Mouse (Mus musculus): ENCODE data around the gene Ube2c. TPM values are rescaled to one million over a fixed set of nuclear protein-coding genes. Genes with fewer than 3 reads are reported as not detected.
A peak's percentile ranks its signal among the peaks of the same experiment; 100 is the strongest.

The Ube2c gene
- polyA plus RNA-seq, 1 experiment from 2014 or later, result 104 TPM

GRCm38 (mm10) chr2:164779481-164780086, 9.9 kb downstream of the Ube2c start, which contains the start of gene Tnnc2:
Tnnc2 (minus strand) TSS chr2:164779967.
- H3K36me3 ChIP-seq (ENCODE audit: control insufficient read depth, insufficient read depth, low read length), result no peaks in the 10 kb centered on the region
- TF ChIP-seq CTCF (IDR thresholded peaks at IDR 0.05; ENCODE audit: low read depth) (no peak), EP300 (optimal IDR thresholded peaks at IDR 0.05) (no peak)
- H3K27ac ChIP-seq (replicated peaks), result no peak within 1 kb of the TSS
- DNase-seq (ENCODE audit: low spot score) (no peak), ATAC-seq (ENCODE audit: low FRiP score, low TSS enrichment) (no peak)
- H3K9me3 ChIP-seq (ENCODE audit: control insufficient read depth, low read length), result no peaks in the 10 kb centered on the region
- H3K4me3 ChIP-seq (ENCODE audit: low read depth, low read length), result no peak within 1 kb of the TSS
- H3K9ac ChIP-seq (ENCODE audit: low read length), result no peak within 1 kb of the TSS
- H3K4me1 ChIP-seq (replicated peaks; ENCODE audit: control insufficient read depth, insufficient read depth), result no peaks in the 10 kb centered on the region
- 63% methylated on average over 8 of the region's 8 CpGs for WGBS
- H3K27me3 ChIP-seq (ENCODE audit: control insufficient read depth, insufficient read depth, low read length), result no peaks in the 10 kb centered on the region
- no peak within 1 kb of the TSS for H3K4me2 ChIP-seq (replicated peaks; ENCODE audit: low read depth)

GRCm38 (mm10) chr2:164781876-164782275, 12.2 kb downstream of the Ube2c start:
- Histone ChIP-seq H3K27ac (replicated peaks) (no peak overlapping the region), H3K27me3 (ENCODE audit: control insufficient read depth, insufficient read depth, low read length) (no peaks in the 10 kb centered on the region), H3K4me1 (replicated peaks; ENCODE audit: control insufficient read depth, insufficient read depth) (0 out of 2 replicates have a peak, but pooled peaks cover 3% of the 10 kb centered on the region), H3K36me3 (ENCODE audit: control insufficient read depth, insufficient read depth, low read length) (no peaks in the 10 kb centered on the region), H3K4me2 (replicated peaks; ENCODE audit: low read depth) (no peak overlapping the region), H3K9me3 (ENCODE audit: control insufficient read depth, low read length) (no peaks in the 10 kb centered on the region), H3K9ac (ENCODE audit: low read length) (no peak overlapping the region), H3K4me3 (ENCODE audit: low read depth, low read length) (no peak overlapping the region)
- 68% methylated on average over 4 of the region's 4 CpGs for WGBS
- ATAC-seq (ENCODE audit: low FRiP score, low TSS enrichment) (no peak), DNase-seq (ENCODE audit: low spot score) (no peak)
- TF ChIP-seq EP300 (optimal IDR thresholded peaks at IDR 0.05), result no peak
- no peak for TF ChIP-seq CTCF (IDR thresholded peaks at IDR 0.05; ENCODE audit: low read depth)

- H3K4me3 ChIP-seq (ENCODE audit: low read depth, low read length), result no peak overlapping the region
- peak; percentile 55 for TF ChIP-seq CTCF (IDR thresholded peaks at IDR 0.05; ENCODE audit: low read depth)
- no peak for TF ChIP-seq EP300 (optimal IDR thresholded peaks at IDR 0.05)
- ATAC-seq (ENCODE audit: low FRiP score, low TSS enrichment), result no peak
- no peak overlapping the region for H3K4me2 ChIP-seq (replicated peaks; ENCODE audit: low read depth)
- no peak overlapping the region for H3K27ac ChIP-seq (replicated peaks)
- H3K4me1 ChIP-seq (replicated peaks; ENCODE audit: control insufficient read depth, insufficient read depth), result 0 out of 2 replicates have a peak, but pooled peaks cover 3% of the 10 kb centered on the region
- no peaks in the 10 kb centered on the region for H3K9me3 ChIP-seq (ENCODE audit: control insufficient read depth, low read length)
- H3K9ac ChIP-seq (ENCODE audit: low read length), result no peak overlapping the region
- H3K36me3 ChIP-seq (ENCODE audit: control insufficient read depth, insufficient read depth, low read length), result no peaks in the 10 kb centered on the region
- WGBS, result 71% methylated on average over 7 of the region's 7 CpGs
- no peaks in the 10 kb centered on the region for H3K27me3 ChIP-seq (ENCODE audit: control insufficient read depth, insufficient read depth, low read length)
- no peak for DNase-seq (ENCODE audit: low spot score)
Observed at GRCm38 (mm10) chr2:164783926-164784581, 14.4 kb downstream of the Ube2c start.

- Histone ChIP-seq H3K27me3 (ENCODE audit: control insufficient read depth, insufficient read depth, low read length) (no peaks in the 10 kb centered on the region), H3K9ac (ENCODE audit: low read length) (peak overlapping the region; percentile 79; the same call in 1 of the 2 replicates), H3K9me3 (ENCODE audit: control insufficient read depth, low read length) (no peaks in the 10 kb centered on the region), H3K36me3 (ENCODE audit: control insufficient read depth, insufficient read depth, low read length) (no peaks in the 10 kb centered on the region; the same call in 1 of the 2 replicates), H3K4me2 (replicated peaks; ENCODE audit: low read depth) (peak overlapping the region; percentile 90), H3K27ac (replicated peaks) (peak overlapping the region; percentile 95), H3K4me1 (replicated peaks; ENCODE audit: control insufficient read depth, insufficient read depth) (0 out of 2 replicates have a peak, but pooled peaks cover 3% of the 10 kb centered on the region), H3K4me3 (ENCODE audit: low read depth, low read length) (peak overlapping the region; percentile 74)
- WGBS, result 6% methylated on average over 7 of the region's 7 CpGs
- ATAC-seq (ENCODE audit: low FRiP score, low TSS enrichment) (no peak), DNase-seq (ENCODE audit: low spot score) (no peak)
- TF ChIP-seq EP300 (optimal IDR thresholded peaks at IDR 0.05) (no peak), CTCF (IDR thresholded peaks at IDR 0.05; ENCODE audit: low read depth) (no peak)
Observed at GRCm38 (mm10) chr2:164784869-164785420, 15.2 kb downstream of the Ube2c start.

DNA sequence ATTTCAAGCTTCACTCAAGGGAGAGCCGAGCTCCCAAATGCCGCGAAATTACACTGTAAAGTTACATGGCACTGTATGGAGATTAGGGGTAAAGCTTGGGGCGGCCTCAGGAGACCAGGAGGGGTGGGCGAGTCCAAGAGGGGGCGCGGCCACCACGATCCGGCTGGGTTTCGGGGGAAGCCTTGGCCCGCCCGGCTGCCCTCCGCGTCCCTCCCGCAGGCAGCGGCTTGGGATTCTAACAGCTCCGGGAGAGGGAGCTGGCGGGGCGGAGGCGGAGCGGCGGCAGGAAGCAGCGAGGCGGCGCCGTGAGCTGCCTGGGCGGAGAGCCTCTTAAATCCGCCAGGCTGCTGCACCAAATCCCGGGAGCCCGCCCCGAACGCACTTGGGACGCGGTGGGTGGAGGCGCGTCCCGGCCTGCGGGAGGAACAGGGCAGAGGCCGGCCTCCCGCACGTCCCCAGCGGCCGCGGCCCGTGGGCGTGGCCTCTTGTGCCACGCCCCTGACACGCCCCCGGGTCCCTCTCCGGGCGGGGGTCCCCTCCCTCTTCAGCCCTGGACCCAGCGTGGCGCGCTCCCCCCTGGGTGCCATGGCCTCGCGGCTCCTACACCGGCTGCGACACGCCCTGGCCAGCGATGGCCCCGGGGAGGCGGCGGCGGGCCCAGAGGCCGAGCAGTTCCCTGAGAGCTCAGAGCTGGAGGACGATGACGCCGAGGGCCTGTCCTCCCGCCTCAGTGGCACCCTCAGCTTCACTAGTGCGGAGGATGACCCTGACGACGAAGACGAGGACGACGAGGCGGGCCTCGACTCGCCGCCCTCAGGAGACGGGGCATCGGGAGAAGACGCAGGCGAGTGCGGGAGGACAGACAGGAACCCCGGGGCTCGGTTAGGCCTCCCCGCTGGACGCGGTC, 16.0 kb downstream of the Ube2c start, which contains the start of gene Snx21:
Gene Snx21 (plus strand): TSS at position 343 of the 907 bp plus-strand sequence.
- Histone ChIP-seq H3K9ac (ENCODE audit: low read length) (peak within 1 kb of the TSS; percentile 79), H3K27me3 (ENCODE audit: control insufficient read depth, insufficient read depth, low read length) (no peaks in the 10 kb centered on the region), H3K4me1 (replicated peaks; ENCODE audit: control insufficient read depth, insufficient read depth) (0 out of 2 replicates have a peak, but pooled peaks cover 3% of the 10 kb centered on the region), H3K27ac (replicated peaks) (peak within 1 kb of the TSS; percentile 95), H3K9me3 (ENCODE audit: control insufficient read depth, low read length) (no peaks in the 10 kb centered on the region), H3K4me3 (ENCODE audit: low read depth, low read length) (peak within 1 kb of the TSS; percentile 74), H3K4me2 (replicated peaks; ENCODE audit: low read depth) (peak within 1 kb of the TSS; percentile 90), H3K36me3 (ENCODE audit: control insufficient read depth, insufficient read depth, low read length) (no peaks in the 10 kb centered on the region; the same call in 1 of the 2 replicates)
- TF ChIP-seq CTCF (IDR thresholded peaks at IDR 0.05; ENCODE audit: low read depth) (peak; percentile 76), EP300 (optimal IDR thresholded peaks at IDR 0.05) (no peak)
- ATAC-seq (ENCODE audit: low FRiP score, low TSS enrichment) (peak; percentile 90), DNase-seq (ENCODE audit: low spot score) (peak; percentile 92)
- WGBS, result under 1% methylated on average over 66 of the region's 89 CpGs

Measured in stomach, postnatal 0 days (tissue).